Mouse (Mus musculus) MN1 (cell line): Measurements from ENCODE around the gene Fbxl18.
"Not testable (repeated sequence)": the region's sequence is repeated elsewhere in the genome, so short reads cannot be mapped to it uniquely, and the experiment has no call there.

Experiments
- DNase-seq: peaks from one replicate; pipeline ENCODE4 v3.0.0-alpha.2; 2016; ENCODE audit warnings: low spot score

Gene Fbxl18

GRCm38 (mm10) chr5:142899932-142900533, 4.8 kb upstream of the Fbxl18 start:
- DNase-seq = no peak

DNA sequence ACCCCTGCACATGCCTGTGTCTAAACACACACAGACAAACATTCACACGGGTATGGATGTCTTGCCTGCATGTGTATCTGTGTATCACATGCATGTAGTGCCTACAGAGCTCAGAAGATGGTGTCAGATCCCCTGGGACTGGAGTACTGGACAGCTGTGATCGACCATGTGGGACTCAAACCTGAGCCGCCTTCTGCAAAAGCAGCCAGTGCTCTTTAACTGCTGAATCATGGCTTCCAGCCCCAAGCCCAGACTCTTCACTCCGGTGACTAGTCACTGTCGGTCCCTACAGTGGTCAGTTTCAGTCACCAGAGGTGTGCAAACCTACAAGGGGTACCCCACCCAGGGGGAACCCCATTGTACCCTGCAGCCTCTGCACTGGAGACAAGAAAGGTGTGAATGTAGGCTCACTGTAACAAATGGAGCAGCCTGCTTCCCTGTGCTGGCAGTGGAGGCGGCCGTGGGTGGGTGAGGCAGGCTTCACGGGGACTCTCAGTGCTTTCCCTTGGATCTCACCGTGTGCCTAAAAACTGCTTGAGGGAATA, 3.9 kb upstream of the Fbxl18 start:
- DNase-seq = peak; percentile 65

GRCm38 (mm10) chr5:142898316-142898715, 3.1 kb upstream of the Fbxl18 start:
- no peak for DNase-seq

DNA sequence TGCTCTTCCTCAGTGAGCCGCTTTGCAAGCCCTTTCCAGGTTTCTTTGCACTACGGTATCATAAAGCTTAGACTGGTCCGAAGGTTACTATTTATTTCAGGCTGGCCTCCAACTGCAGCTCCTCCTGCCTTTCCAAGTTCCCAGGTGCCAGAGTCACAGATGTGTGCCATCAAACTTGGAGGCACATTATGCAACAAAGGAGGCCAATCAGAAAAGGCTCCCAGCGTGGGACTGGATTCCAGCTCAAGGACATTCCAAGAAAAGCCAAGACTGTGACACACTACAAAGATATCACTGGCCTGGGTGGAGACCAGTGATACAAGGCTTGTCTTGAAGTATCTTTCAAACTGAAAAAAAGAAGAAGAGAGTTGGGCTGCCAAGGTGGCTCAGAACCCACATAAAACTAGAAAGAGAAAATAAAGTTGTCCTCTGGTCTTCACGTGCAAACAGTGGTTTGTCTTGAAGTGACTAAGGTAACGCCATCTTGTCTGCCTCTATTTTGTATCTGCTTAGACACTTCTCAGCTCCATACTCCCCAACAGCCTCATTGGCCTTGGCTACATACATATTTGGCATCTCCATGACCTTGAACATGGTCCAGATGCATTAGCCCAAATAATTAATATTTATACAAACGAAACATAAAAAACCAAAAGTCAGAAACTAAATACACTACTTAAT, 2.5 kb upstream of the Fbxl18 start:
- no peak for DNase-seq

DNA sequence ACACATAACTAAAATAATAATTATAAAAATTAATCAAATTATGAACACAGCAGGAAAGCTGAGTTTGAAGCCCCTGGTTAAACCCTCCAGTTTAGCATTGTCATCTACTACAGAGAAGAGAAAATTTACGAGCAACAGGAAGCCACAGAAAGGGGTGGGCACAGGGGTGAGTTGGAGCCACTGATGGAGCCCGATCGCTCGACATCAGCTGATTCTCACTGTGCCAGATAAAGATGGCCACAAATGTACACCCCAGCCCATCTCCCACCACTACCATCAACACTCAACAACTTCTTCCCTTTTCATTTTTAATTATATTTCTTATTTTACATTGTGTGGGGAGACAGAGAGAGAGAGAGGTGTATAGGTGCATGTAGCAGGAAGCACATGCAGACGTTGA, 1.5 kb upstream of the Fbxl18 start:
- no peak for DNase-seq

- DNase-seq = peak; percentile 54
Observed at GRCm38 (mm10) chr5:142896192-142896591, 971 bp upstream of the Fbxl18 start.

- no peak for DNase-seq
Observed at GRCm38 (mm10) chr5:142891396-142891795, 3.8 kb downstream of the Fbxl18 start.

- not testable (repeated sequence) for DNase-seq
Observed at GRCm38 (mm10) chr5:142887533-142887932, 7.7 kb downstream of the Fbxl18 start.

DNA sequence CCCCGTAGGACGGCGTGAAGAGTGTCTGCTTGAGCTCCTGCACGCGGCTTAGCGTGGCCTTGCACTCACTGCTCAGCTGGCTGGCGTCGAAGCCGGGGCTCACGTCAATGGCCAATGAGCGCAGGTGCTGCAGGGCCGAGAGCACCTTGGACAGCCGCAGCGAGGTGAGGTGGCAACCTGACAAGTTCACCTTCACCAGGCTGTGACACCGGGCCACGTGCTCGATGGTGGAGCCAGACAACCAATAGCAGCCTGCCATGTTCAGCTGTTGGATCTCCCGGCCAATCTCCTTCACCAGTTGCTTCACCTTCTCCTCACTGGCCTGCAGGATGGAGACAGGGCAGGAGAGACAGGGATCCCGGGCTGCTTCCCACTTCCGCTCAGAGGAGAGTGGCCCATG, 8.5 kb downstream of the Fbxl18 start:
- no peak for DNase-seq

- DNase-seq = no peak
Observed at GRCm38 (mm10) chr5:142886181-142886580, 9.0 kb downstream of the Fbxl18 start.

DNA sequence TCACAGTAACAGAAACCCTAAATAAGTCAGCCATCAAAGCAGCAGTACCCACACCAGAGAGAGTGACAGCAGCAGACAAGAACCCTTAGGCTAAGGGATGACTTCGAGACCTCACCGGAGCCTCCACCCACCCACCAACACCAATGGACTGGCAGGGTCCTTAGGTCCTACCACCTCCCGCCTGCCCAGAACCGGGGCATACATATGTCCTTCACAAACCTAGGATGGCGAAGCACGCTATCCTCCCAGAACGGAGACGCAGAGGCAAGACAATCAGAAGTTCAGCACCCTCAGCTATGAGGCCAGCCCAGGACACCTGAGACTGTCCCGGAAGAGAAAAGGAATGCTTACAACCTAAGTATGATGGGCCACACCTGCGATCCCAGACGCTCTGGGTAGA, 12.8 kb downstream of the Fbxl18 start:
- DNase-seq = no peak

- no peak for DNase-seq
Observed at GRCm38 (mm10) chr5:142881936-142882335, 13.3 kb downstream of the Fbxl18 start.

DNA sequence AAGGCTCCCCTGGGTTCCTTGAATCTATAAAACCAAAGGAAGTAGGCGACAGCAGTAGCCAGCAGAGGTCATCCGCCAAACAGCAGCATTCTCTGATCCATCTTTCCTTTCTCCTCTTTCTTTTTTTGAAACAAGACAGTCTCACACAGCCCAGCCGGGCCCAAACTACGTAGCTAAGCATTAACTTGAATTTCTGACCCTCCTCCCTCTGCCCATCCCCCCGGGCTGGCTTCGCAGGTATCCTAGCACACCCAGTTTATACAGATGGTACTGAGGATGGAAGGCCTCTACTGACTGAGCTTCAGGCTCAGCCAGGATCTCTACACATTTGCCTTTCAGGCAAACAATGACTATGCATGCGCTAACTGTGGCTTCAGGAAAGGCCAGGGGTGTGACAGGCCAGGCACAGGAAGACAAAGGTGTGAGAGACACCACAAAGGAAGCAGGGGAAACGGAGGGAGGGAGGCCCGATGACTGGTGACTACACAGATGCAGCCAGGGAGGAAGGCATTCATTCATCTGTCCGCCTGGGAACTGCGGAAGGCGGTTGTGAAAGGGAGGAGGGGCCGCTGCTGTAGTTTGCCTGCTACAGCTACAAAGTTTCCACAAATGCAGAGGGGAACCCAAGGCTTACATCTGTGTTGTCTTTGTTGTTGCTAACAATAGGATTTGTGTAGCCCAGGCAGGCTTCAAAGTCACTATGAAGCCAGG, 14.3 kb downstream of the Fbxl18 start:
- no peak for DNase-seq

DNA sequence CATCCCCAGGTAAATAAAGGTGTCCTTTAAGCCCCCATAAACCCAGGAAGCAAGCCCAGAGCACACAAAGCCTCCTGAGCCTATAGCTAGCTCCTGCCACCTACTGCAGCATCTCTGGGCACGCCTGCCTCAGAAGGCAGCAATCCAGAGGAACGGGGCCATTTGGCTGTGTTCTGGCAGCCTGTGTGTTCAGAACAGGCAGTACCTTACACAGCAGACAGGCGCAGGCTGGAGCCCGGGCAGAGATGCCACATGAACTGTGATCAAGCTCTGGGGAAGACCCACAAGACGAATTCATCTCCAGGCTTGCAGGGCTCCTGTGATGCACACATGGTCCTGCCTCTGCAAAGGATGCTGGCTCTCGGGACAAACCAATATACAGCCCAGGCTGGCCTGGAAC, 15.0 kb downstream of the Fbxl18 start:
- DNase-seq = no peak

DNA sequence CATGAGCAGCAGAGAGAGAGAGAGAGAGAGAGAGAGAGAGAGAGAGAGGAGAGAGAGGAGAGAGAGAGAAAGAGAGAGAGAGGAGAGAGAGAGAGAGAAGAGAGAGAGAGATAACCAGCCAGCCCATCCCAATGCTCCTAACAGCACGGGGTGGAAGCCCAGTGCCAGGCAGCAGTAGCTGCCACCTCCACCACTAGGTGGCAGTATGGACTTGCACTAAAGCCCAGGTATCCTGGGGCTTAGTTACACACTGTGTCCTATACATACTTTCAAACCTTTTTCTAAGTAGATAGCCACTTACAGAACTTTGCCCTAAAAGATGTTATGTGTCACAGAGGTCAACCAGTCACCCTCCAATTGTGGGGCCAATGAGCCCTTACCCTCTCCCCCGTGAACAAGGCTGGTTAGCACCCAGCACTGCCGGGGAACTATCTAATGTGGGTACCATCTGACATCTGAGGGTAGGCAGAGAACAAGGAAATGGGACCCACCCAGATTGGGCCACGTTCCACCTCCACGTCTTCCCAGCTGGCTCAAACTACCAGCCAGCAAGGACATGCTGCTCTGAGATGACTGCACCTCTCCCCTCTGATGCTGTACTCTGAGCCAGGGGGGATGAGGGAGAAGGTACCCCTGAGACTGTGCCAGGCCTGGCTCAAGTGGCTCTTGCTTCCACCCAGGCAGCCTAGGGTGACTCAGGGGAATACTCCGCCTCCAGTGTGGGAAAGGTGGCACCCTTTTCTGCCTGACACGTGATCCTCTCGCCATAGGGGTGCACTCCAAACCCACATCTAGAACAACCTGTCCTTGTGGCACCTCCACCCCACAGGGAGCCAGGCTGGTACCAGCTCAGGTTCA, 15.7 kb downstream of the Fbxl18 start:
- DNase-seq = peak; percentile 96

- peak; percentile 92 for DNase-seq
Observed at GRCm38 (mm10) chr5:142878570-142878969, 16.7 kb downstream of the Fbxl18 start.

GRCm38 (mm10) chr5:142877337-142878280, 17.6 kb downstream of the Fbxl18 start:
- peak; percentile 97 for DNase-seq

GRCm38 (mm10) chr5:142876896-142877295, 18.3 kb downstream of the Fbxl18 start:
- peak; percentile 34 for DNase-seq

DNA sequence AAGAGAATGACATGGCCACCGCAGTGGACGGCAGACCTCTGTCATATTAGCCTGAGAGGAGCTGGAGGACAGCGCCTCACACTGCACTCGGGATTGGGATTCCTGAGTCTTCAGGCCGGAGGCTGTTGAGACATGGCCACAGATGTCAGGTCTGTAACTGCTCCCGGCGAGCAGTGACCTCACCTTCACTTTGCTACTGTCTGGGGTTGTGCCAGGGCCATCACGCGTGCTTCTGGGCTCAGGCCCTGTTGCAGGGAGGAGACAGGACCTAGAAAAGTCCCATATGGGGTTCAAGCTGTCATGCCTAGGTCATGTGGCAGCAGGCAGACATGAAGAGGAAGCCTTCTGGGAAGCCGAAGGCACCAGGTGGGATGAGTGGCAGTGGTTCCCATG, 19.7 kb downstream of the Fbxl18 start:
- DNase-seq = peak; percentile 63

DNA sequence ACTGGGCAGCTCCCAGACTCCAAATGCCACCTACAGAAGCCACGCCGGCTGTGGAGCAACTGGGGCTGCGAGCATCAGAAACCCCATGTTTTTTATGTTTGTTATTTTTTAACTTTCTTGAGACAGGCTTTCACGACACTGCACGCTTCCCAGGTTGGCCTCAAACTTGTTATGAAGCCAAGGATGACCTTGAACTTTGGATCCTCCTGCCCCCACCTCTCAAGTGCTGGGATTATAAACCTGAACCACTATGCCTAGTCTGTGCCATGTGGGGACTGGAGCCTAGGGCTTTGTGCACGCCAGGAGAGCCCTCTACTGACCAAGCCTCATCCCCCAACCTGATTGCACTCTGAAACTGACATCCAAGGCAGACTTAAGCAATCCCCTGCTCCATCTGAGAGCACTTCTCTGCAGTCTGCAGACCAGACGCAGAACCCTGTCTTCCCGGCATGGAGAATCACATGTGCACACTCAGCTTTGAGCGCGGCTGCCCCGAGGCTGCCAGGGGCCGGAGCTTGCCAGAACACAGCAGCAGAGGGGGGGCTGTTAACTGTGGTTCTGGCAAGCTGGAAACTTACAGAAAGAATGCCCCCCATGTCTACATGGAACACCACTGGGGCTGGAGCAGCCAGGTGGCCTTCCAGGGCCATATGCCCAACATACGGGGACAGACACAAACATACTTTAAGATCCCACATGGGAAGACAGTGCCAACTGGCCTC, 20.3 kb downstream of the Fbxl18 start:
- DNase-seq = peak; percentile 40
